Mouse (Mus musculus): ENCODE measurements around the gene Zg16.
A peak's percentile ranks its signal among the peaks of the same experiment; 100 is the strongest.
"Not testable (repeated sequence)": the region's sequence is repeated elsewhere in the genome, so short reads cannot be mapped to it uniquely, and the experiment has no call there.

Gene Zg16

GRCm38 (mm10) chr7:127087278-127088010, at the start of gene Zg16:
Gene Zg16, minus strand, starts transcription at chr7:127087328.
- not testable (repeated sequence) for DNase-seq (ENCODE audit: low spot score)

- DNase-seq (ENCODE audit: low spot score) = no peak
Observed at GRCm38 (mm10) chr7:127136181-127137071, 49.3 kb upstream of the Zg16 start.

- no peak for DNase-seq (ENCODE audit: low spot score)
Observed at GRCm38 (mm10) chr7:127134821-127135447, 47.8 kb upstream of the Zg16 start.

- DNase-seq (ENCODE audit: low spot score) = no peak
Observed at GRCm38 (mm10) chr7:127133125-127133524, 46.0 kb upstream of the Zg16 start.

DNA sequence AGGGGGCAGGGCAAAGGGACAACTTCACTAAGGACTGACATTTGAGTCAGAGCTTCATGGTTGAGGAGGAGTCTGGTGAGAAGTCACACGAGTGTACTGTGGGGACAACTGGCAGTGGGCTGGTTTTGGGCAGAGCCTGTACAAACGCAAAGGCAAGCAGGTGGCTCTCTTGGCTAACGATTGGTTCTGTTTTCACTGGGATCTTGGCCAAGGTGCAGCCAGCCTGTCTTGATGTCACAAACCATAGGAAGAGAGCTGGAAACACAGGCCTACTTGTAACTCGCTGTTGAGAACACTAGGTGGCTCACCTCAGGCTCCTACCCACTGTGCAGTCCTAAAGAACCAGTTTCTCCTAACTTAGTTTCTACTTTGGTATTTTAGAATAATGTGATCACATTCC, 42.5 kb upstream of the Zg16 start:
- no peak for DNase-seq (ENCODE audit: low spot score)

- DNase-seq (ENCODE audit: low spot score) = no peak
Observed at GRCm38 (mm10) chr7:127121911-127122270, 34.8 kb upstream of the Zg16 start, which contains the start of gene Qprt. Gene Qprt, minus strand, starts transcription at chr7:127122226.

DNA sequence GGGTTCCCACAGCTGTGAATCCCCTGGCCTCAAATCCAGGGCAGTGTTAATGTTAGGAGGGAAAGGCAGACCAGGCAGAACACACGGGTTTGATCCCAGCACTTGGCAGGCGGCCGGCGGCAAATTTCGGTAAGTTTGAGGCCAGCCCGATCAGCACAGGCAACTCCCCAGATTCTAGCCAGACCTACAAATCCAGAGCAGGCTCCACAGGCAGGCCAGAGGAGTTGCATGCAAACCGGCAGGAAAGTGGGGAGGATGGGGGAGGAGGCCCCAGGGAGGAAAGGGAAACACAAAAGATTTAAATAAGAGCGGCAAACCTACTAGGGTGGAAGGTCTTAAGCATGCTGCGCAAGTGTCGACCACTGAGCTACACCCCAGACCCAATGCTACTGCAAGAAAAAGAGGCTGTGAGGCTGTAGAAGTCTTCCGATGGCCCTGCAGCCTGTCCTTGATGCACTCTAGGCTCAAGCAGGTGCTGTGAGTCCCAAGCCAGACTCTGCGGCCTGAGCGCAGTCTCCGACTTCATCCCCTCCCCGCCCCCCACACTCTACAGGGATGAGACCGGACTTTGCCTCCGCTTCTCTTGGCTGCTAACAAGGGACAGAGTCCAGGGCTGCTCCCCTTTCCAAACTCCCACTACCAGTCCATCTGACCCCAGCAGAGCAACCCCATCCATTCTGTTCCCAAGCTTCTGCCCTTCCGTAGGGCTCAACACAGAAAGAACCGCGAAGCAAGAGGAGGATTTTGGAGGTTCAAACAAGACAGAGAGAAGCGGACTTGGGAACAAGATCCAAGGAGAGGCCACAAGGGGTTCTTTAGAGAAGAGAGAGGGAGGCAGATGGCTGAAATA, 34.2 kb upstream of the Zg16 start:
- no peak for DNase-seq (ENCODE audit: low spot score)

GRCm38 (mm10) chr7:127118671-127119445, 31.7 kb upstream of the Zg16 start:
- DNase-seq (ENCODE audit: low spot score) = no peak

GRCm38 (mm10) chr7:127117948-127118347, 30.8 kb upstream of the Zg16 start:
- no peak for DNase-seq (ENCODE audit: low spot score)

DNA sequence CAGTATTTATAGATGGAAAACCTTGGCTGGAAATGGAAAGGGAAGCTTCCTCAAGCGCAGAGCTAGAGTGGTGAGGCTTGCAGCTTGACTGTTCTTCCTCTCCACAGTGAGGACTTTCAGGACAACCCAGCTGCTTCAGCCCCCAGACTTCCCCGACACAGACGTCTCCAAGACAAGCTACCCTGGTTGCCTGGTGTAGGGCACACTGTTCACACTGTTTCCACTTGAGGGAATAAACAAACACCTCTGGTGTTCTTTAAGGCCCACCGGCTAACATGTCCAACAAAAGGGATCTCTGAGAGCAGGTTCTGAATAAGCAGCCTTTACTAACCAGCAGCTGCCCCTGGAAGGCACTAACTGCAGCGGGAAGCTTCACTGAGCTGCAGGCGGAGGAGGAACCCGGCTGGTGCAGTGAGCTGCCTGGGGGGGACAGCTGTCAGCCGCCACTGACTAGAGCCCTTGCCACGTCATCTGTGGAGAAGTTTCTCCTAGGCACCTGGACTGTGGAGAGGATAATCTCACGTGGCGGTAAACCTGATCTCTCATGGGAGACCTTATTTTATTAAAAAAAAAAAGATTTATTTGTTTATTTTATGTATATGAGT, 29.3 kb upstream of the Zg16 start:
- no peak for DNase-seq (ENCODE audit: low spot score)

DNA sequence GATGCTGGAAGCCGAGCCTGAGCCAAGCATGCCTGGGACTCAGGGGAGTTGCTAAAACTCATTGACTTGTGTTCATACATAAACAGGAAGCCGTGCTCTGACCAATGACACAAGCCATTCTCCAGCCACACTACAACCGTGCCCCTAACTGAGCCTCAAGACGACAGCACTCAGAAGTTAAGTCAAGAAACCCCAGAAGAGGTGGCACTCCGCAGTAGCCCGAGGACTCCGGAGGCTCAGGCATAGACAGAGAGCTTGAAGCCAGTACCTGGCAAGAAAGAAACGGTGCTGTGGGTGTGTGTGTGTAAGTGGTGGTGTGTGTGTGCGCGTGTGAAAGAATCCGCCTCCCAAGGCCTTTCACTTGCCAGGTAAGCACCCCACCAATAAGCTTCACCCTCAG, 27.8 kb upstream of the Zg16 start:
- DNase-seq (ENCODE audit: low spot score) = no peak

- DNase-seq (ENCODE audit: low spot score) = no peak
Observed at GRCm38 (mm10) chr7:127113614-127114259, 26.6 kb upstream of the Zg16 start.

GRCm38 (mm10) chr7:127112921-127113597, 25.9 kb upstream of the Zg16 start:
- DNase-seq (ENCODE audit: low spot score) = no peak

DNA sequence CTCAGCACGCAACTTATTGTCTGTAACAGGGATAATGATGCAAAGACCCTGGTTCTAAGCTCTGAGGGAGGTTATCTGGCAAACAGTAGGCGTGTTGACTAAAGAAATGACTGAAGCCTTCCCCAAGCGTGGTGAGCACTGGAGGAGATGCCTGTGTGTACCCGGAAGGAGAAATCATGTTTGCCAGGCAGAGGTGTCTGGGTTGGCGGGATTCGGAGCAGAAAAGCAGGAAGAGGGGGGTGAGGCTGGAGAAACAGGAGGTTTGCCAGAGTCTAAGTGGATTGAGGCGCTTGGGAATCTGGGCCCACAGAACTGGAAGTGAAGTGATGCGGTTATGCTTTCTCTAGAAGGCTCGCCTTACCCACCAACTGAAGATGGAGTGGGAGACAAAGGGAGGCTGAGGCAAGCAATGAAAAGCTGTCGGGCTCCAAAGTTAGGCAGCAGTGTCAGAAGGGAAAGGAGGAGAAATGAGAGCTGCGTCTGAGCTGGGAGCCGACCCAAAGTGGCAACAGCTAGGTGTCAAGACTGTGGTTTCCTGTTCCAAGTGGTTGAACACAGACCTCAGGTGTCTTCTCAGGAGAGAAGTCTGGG, 25.2 kb upstream of the Zg16 start:
- DNase-seq (ENCODE audit: low spot score) = no peak

DNA sequence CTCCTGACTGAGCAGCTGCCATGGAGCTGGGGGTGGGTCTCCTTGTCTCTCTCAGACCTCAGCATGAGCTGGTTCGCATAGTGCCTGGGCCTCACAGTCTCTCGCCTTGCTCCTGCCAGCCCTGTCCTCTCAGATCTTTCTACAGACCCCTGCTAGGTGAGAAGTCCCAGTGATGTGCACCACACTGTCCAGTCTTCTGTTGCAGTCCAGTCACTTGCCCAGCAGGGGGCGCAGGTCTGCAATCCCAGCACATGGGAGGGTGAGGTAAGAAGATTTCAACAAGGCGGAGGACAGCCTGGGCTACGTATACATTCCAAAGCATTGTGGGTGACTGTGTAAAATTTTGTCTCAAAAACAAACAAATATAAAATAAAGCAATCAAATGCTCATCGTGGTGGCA, 24.3 kb upstream of the Zg16 start:
- DNase-seq (ENCODE audit: low spot score) = peak; percentile 77

- peak; percentile 68 for DNase-seq (ENCODE audit: low spot score)
Observed at GRCm38 (mm10) chr7:127110239-127111007, 23.3 kb upstream of the Zg16 start.

DNA sequence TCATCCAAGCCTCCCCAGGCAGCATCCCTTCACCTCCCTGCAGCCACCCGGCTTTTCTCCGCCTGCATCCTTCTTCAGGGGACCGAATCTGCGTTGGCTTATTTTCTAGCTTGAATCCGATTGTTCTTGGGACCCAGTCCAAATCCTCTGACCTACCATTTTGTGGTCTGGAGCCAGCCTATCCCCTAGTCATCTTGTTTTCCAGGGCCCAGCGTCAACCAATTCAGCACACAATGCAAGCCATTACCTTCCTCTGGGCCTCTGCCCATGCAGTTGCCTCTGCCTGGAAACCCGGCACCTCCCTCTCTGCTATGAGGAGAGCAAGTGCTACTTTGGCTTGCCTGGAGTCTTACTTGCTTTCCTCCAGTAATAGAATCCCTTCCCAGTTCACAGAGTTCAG, 18.4 kb upstream of the Zg16 start:
- DNase-seq (ENCODE audit: low spot score) = no peak
